Mouse (Mus musculus) liver, adult (tissue): ENCODE data around the gene Rab4b.

Experiments used
- GATA4 ChIP-seq: IDR thresholded peaks from 2 replicates; pipeline ENCODE4 v1.6.1; 2014; ENCODE audit warnings: mild to moderate bottlenecking, low read length; ENCODE audit not compliant: insufficient replicate concordance

Gene Rab4b

GRCm38 (mm10) chr7:27195681-27196611 lies 17.2 kb upstream of the Rab4b start, which contains the start of the genes BC024978 and Snrpa:
BC024978 (plus strand) TSS chr7:27195781.
Snrpa (minus strand) TSS chr7:27196271.
- TF ChIP-seq GATA4, result no peak

GRCm38 (mm10) chr7:27193731-27194130 lies 15.0 kb upstream of the Rab4b start:
- TF ChIP-seq GATA4, result no peak

- TF ChIP-seq GATA4, result no peak
Observed at GRCm38 (mm10) chr7:27192434-27192833, 13.7 kb upstream of the Rab4b start.

GRCm38 (mm10) chr7:27189271-27189931 lies 10.7 kb upstream of the Rab4b start:
- no peak for TF ChIP-seq GATA4

- TF ChIP-seq GATA4, result no peak
Observed at GRCm38 (mm10) chr7:27185986-27186385, 7.3 kb upstream of the Rab4b start.

GRCm38 (mm10) chr7:27184964-27185363 lies 6.3 kb upstream of the Rab4b start:
- no peak for TF ChIP-seq GATA4

- TF ChIP-seq GATA4, result no peak
Observed at GRCm38 (mm10) chr7:27182498-27182897, 3.8 kb upstream of the Rab4b start.

- TF ChIP-seq GATA4, result no peak
Observed at GRCm38 (mm10) chr7:27180837-27181695, 2.4 kb upstream of the Rab4b start, which contains the start of the genes Gm21983 and Mia. Gm21983 (minus strand) TSS chr7:27181086. Mia (minus strand) TSS chr7:27181157.

GRCm38 (mm10) chr7:27180036-27180435 lies 1.3 kb upstream of the Rab4b start:
- TF ChIP-seq GATA4, result no peak

GRCm38 (mm10) chr7:27179217-27179918 lies 672 bp upstream of the Rab4b start:
- no peak for TF ChIP-seq GATA4

GRCm38 (mm10) chr7:27177942-27178323 lies 763 bp downstream of the Rab4b start:
- TF ChIP-seq GATA4, result no peak

GRCm38 (mm10) chr7:27174896-27175295 lies 3.8 kb downstream of the Rab4b start:
- no peak for TF ChIP-seq GATA4

- TF ChIP-seq GATA4, result no peak
Observed at GRCm38 (mm10) chr7:27174496-27174895, 4.2 kb downstream of the Rab4b start.

- TF ChIP-seq GATA4, result no peak
Observed at GRCm38 (mm10) chr7:27170981-27171380, 7.7 kb downstream of the Rab4b start.
